Mouse (Mus musculus) neural tube, embryonic 10.5 days (tissue): ENCODE data around the gene Zc3h12b.
"Not testable (repeated sequence)": the region's sequence is repeated elsewhere in the genome, so short reads cannot be mapped to it uniquely, and the experiment has no call there.

Source experiments
- DNase-seq: peaks from one replicate; pipeline ENCODE4 v3.0.0-alpha.2; 2017; ENCODE audit warnings: low spot score; ENCODE audit errors: extremely low spot score

Zc3h12b gene

DNA sequence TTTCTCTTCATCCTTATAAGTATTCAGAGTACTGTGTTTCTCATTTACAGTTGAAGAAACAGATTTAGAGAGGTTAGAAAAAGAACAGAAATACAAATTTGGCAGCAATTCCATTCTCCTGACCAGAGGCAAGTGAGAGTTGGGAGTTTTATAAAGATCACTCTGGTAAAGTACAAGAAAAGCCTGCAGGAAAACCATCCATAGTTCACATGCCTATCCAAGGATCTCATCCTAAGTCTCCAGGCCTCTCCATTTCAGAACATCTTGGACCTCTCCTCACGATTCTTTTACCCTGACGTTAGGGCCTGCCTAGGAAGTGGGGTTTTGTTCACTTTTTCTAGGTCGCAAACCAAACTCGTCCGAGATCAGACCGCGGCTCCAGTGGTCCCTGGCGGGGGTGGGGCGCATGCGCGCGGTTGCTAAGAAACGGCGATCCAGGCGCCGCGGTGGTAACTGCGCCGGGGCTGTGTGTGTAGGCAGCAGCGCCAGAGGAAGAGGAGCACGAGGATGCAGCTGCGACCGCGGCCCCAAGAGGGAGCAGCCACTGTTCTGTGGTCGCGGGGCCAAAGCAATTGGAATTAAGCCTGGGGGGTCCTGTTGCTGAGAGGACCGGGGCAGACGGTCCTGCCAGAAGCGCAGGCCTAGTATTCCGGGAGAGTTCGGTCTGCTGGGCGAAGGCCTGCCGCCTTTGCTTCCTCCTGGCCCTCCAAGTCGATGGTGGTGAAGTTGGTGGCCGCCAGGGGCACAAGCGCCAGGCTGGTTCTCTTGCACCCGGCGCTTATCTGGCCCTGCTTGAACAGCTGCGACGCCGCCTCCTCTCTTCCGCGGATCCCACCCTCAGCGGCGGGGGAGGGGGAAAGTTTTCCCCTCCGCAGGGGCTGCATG lies at the start of gene Zc3h12b:
TSS of gene Zc3h12b (plus strand) at position 452 of the 885 bp plus-strand sequence.
- peak; percentile 77 for DNase-seq

DNA sequence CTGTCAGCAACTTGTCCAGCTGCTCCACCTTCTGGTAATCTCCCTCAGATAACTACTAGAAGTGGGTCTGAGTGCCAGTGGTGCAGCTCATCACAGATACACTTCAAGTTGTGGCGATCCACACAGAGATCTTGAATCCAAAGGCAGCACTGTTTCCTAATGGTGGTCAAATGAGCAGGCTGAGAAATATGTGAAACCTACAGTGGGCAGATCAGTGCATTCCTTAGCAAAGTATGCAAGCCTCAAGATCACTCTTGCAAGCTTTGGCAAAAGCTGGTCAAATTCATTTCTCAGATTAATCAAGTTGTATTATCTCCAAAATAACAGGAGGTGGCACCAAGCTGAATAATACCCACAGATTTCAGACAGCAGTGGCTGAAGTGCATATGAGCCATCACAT lies 29.3 kb upstream of the Zc3h12b start:
- DNase-seq = no peak

DNA sequence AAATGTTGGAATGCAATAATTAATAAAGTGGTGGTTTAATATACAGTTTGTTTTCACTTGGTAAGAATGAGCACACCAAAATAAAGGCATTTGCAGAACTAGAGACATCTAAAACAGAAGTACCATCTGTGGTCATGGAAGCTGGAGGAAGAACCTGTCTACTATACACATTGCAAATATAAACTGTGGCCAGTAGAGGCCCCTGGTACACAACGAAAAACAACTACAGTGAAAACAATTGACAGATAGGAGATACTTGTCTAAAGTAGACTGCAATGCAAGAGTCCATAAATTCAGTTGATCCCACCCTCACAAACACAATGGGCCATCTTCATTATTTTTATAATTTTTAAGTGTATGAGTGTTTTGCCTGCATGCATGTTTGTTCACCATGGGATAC lies 24.4 kb upstream of the Zc3h12b start:
- DNase-seq = no peak

DNA sequence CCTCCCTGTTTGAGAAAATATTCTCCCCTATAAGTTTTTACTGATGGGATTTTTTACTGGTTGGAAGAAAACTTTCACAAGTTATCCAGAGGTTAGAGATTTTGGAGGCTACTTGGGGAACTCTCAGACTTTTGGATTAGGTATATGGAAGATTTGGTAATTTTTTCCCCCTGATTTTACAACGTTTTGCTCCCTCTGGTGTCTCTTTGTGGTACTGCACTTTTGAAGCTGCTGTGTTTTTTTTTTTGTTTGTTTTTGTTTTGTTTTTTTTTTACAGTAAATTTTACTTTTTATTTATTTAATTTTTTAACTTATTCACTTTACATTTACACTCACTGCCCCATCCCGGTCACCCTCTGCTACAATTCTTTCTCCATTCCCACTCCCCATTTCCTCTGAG lies 26.8 kb downstream of the Zc3h12b start:
- DNase-seq = no peak

DNA sequence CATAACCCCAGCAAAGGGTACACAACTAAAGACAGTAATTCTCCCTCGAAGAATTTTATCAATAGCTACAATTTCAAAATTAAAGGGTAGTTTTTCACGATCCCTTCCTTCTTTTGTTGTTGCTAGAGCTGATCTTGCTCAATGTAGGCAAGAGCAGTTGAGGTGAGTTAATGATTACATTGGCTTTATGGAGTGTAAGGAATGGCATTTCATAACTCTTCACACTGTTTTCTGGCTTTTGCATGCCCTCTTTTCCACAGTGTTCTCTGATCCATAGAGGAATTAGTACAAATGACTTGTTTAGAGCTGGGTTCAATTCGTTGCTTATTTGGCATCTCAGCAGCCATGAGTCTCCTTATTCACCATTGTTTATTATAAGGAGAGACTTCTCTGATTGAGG lies 84.4 kb downstream of the Zc3h12b start:
- no peak for DNase-seq

DNA sequence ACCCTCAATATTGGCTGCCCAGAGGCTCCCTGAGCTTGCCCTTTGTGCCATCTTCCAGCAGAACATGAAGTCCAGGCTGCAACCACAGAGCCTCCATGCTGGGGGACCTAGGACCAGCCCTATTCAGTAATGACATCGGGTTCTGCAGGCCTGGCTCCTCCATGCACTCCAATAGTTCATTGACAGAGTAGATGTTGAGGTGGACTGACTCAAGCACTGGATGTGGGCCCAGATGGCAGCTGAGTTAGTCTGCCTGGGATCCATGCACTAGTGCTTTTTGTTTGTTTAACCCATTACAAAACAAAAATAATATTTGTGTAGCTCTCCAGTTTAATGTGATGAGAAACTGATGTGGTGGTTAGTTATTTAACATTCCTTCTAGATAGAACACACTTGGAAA lies 90.3 kb downstream of the Zc3h12b start:
- DNase-seq = no peak

DNA sequence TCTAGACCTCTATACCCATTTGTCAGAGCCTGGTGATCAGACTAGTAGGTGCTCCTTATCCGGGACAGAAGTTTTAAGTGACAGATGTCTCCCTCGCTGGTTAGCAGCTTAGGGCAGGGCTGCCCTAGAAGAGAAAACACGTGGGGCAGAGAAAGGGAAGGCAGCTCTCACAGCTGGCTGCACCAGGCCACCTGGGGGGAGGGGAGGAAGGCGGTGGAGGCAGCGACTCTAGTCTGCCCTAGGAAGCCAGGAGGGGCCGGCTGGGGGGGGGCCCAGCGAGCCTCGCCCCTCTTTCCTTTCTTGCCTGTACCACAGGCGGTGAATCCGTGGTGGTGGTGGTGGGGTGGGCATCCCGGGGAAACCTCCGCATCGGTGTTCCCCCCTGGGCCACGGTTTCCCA lies 141.3 kb downstream of the Zc3h12b start:
- DNase-seq = no peak

DNA sequence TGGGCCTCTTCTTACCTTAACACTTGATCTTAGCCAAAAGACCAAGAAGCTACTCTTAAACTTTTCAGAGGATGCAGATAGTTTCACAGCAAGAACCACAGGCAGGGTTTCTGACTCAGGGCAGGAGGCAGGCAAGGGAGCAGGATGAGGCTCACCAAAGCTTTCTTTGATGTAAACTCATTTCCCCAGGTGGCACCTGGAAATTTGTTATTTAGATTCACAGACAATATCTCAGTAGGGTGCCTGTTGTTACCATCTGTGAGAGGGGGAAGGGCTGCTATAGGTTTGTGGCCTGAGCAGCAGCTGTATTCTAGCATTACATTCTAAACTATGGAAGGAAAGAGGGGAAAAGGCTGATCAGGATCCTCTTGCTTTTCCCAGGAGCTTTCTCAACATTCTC lies 169.6 kb downstream of the Zc3h12b start:
- no peak for DNase-seq

DNA sequence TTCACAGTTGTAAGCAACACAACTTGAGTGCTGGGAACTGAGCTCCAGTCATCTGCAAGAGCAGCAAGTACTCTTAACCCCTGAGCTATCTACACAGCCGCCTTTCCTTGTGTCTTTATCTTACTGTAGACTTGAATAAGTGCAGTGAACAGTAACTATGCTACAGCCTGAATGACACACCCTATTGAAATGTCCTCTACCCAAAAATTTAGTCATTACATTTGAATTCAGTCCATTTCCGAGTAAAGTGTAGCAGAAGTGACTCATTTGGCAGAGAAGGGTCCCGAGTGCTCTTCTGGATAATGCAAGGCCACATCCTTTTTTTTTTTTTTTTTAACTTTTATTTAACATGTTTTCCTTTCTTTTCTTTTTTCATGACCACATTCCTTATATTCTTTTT lies 191.2 kb downstream of the Zc3h12b start:
- no peak for DNase-seq

DNA sequence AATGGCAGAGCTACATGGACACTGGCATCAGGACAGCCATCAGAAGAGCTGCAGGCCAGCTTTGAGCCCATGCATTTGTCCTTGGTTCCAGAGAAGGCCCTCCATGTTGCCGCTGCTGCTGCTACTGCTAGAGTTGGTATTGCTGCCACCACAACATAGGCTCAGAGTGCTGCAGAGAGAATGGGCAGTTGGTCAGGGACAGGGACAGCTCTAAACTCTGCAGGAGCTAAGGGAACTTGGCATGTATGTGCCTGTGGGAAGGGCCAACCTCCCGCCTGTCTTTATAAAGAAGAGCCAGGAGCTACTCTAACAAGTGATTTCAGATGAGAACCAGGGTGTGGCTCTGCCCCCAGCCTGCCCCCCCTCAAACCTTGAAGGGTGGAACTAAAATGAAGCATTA lies 224.0 kb downstream of the Zc3h12b start:
- no peak for DNase-seq

DNA sequence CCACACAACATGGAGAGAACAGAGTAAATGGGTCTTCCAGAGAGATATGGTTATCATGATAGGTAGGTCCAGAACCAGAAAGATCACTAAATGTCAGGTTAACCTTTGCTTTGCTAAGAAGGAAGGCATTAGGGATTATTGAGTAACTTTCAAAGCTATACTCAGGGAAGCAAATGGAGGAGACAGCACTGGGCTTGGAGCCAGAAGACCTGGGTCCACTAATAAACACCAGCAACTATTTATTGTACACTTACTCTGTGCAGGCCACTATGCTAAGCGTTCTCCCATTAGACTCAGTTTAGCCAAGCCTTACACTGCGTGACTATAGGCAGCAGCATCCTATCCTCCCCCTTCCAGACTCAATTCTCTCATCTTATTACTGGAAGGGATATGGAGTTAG lies 234.0 kb downstream of the Zc3h12b start:
- no peak for DNase-seq

DNA sequence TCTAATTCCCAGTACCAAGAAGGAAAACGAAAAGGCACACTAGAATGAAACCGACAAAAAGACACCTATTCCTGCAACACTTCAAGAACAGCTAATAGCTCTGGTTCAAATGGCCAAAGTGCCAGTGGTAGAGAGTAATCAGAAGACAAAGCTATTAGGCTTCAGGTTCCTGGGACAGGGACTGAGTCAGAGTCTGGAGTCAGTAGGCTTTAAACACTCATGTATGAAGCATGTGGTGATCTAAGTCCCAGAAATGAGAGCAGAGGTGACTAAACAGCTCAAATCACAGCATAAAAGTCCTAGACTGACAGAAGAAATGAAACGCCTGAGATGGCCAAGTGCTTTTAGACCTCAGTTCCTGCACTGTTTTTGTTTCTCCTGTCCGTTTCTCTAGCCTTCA lies 236.7 kb downstream of the Zc3h12b start:
- DNase-seq = no peak

DNA sequence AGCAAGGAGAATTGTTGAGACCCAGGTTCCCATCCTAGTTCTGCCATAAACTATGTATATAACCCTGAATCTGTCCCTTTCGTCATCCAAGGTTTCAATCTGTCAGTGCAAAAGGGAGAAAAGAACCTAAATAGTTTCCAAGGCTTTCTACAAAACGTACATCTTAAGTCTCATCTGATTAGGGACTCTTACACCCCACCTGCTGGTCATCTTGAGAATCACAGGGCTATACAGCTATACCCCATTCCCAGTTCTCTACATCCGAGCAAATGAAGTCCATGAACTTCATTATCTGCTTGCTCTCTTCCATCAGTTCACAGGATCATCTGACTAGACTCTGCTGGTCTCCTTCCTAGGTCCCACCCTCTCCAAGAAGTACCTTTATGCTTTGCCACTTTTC lies 239.3 kb downstream of the Zc3h12b start:
- no peak for DNase-seq

DNA sequence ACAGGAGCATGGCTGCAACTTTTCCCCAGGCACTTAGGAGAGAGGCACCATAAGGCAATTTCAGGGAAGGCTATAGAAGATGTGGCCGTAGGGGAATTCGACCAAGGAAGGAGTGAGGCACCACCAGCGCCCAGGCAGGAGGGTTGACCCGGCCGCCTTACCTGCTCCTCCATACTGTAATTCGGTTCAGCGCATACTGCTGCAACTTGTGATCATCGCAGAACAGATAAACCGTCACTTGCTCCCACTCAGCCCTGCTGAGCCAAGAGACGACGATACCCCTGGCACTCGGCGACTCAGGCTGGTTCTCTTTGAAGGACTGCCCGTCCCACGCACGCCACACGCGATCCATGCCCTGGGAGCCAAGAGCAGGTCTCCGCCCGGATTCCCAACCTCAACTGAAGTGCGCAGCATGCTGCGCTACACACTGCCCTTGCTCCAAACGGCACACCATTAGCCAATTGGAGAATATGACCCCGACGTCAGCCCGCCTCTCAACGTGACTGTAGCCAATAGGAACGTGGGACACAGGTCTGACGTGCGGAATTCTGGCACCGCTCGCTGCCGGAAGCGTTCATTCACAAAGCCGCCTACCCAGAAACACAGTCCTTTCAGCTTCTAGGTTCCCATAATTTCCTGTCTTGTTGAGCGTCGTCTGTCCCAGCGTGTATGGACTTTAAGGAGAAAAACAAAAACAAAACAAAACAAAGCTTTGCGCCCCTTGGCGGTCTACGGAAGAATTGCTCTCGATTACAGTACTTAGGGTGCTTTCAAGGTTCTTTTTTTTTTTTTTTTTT lies 245.2 kb downstream of the Zc3h12b start, which contains the start of gene Las1l:
TSS of gene Las1l (minus strand) at position 466 of the 797 bp plus-strand sequence.
- peak; percentile 73 for DNase-seq

DNA sequence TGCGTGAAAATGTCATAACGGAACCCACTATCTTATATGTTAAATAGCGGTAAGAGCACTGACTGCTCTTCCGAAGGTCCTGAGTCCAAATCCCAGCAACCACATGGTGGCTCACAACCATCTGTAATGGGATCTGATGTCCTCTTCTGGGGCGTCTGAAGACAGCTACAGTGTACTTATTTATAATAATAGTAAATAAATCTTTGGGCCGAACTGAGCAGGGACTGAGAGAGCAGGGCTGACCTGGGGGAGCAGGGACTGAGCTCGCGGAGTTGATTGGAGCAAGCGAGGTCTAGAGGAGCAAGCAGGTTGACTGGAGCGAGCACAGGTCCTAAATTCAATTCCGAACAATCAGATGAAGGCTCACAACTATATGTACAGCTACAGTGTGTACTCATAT lies 246.0 kb downstream of the Zc3h12b start:
- not testable (repeated sequence) for DNase-seq

DNA sequence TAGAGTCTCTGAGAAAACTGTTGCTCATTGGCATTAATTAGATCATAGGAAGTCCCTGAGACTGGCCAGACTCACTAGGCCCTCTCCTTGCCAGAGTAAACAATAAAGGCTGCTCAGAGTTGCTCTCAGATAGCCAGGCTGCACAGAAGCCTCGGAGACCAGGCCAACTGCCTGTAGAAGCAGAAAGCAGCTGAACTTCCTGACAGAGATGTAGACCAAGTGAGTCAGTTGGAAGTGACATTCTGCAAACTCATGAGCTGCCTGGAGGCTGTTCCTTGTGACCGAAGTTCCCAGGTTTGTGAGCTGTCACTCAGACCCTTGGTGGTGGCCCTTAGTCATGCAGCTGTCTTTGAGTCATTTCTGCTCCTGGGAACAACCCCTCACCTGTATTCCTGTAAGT lies 251.9 kb downstream of the Zc3h12b start:
- no peak for DNase-seq

DNA sequence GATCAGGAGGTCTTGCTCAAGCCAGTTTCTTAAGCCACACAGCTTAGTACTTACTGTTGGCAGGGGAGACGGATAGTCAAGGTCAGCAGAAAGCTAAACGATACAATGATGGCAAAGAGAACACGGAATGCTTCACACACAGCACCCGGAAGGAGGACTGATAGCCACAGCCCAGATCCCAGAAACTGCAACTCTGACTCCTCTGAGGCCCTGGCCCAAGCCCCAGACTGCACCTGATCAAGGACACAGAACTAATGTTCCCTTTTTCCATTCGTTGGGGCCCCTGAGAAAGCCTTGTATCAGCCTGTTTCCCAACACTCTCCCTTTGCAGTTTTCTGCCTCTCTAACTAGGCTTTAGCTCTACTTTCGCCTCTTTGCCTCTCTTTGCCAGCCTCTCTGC lies 253.6 kb downstream of the Zc3h12b start:
- DNase-seq = no peak

DNA sequence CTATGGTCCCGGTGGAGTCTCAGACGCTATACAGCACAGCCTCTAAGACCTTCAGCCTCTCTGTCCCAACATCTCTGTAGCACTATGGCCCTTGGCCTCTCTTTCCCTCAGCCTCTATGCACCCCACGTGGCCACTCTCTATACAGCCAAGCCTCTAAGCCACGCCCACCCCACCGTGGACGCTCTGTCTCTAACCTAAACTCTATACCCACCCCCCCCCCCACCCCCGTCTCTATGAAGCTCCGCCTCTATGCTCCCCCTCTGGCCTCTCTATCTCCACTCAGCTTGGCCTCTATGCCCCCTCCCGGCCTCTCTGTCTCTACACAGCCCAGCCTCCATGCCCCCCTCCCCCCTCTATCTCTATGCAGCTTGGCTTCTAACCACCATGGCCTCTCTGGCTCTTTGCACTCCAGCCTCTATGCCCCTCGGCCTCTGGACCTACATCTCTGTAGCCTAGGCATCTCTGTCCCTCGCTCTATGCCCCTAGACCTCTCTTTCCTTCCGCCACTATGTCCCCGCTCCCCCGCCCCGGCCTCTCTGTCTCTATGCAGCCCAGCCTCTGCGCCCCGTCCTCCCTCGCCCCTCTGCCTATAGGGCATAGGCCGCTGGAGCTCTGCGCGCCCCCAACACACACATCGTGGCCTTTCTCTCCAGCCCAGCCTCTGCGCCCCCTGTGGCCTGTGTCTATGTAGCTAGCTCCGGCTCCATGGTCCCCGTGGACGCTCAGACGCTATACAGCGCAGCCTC lies 256.5 kb downstream of the Zc3h12b start:
- peak; percentile 81 for DNase-seq

DNA sequence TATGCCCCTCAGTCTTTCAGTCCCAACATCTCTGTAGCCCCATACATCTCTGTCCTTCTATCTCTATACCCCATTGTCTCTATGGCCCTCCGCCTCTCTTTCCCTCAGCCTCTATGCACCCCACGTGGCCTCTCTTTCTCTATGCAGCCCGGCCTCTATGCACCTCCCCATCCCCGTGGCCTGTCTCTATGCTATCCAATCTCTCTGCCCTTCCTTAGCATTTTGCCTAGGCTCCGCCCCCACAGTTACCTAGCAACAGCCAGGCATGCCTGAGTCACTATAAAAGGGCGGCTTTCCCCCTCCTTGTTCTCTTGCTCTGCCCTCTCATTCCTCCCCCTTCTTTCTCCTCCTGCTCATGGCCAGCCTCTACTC lies 257.1 kb downstream of the Zc3h12b start:
- DNase-seq = no peak

DNA sequence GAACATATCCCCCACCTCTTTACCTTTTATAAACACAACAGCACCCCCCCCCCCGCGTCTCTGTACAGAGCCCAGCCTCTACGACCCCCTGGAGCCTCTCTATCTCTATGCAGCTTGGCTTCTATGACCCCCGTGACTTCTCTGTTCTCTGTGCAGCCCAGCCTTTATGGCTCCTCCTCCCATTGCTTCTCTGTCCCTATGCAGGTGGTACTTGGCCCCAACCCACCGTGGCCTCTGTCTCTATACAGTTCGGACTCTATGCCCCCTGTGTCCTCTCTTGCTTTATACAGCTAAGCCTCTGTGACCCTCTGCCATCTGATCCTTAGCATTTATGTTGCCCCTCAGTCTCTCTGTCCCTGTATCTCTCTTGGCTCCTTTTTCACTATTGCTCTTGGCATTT lies 257.6 kb downstream of the Zc3h12b start:
- no peak for DNase-seq

DNA sequence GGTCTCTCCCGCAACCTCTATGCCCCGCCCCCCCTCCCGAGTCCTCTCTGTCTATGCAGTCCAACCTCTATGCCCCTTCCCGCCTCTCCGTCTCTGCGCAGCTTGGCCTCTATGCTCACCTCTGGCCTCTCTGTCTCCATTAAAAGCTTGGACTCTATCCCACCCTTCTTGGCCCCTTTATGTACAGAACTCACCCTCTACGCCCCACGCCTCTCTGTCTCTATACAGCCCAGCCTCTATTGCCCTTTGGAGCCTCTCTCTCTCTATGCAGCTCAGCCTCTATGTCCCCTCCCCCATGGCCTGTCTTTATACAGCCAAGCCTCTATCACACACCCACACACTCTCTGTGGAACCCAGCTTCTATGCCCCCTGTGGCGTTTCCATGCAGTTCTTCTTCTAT lies 258.5 kb downstream of the Zc3h12b start:
- DNase-seq = no peak
